Mouse (Mus musculus) lung, embryonic 15.5 days (tissue): ENCODE measurements around the gene Plekha7. TPM values are rescaled to one million over a fixed set of nuclear protein-coding genes. Genes with fewer than 3 reads are reported as not detected.
A peak's percentile ranks its signal among the peaks of the same experiment; 100 is the strongest.
"Not testable (repeated sequence)": the region's sequence is repeated elsewhere in the genome, so short reads cannot be mapped to it uniquely, and the experiment has no call there.

ENCODE experiments used
- ATAC-seq: fragments of 200-750 bp; cut with Nextera tagmentation; 2 replicates; pipeline ENCODE4 v1.8.0; 2017; ENCODE audit warnings: moderate number of reproducible peaks, borderline replicate concordance; ENCODE audit not compliant: low FRiP score, low TSS enrichment; ENCODE audit errors: extremely low read depth
- H3K27ac ChIP-seq: fragments of 300-500 bp; sonication (generic); 2 replicates; pipeline ENCODE4 v1.5.1; 2015; ENCODE audit warnings: moderate library complexity, mild to moderate bottlenecking, inconsistent platforms
- H3K27me3 ChIP-seq: fragments of 300-500 bp; sonication (generic); 2 replicates; pipeline ENCODE4 v1.6.1; 2015; ENCODE audit warnings: inconsistent platforms
- H3K36me3 ChIP-seq: fragments of 300-500 bp; sonication (generic); 2 replicates; pipeline ENCODE4 v1.6.1; 2015; ENCODE audit warnings: inconsistent platforms
- H3K4me1 ChIP-seq: fragments of 300-500 bp; sonication (generic); 2 replicates; pipeline ENCODE4 v1.6.1; 2015; ENCODE audit warnings: inconsistent platforms
- H3K4me2 ChIP-seq: fragments of 300-500 bp; sonication (generic); 2 replicates; pipeline ENCODE4 v1.6.1; 2015; ENCODE audit warnings: inconsistent platforms, mild to moderate bottlenecking, moderate library complexity
- H3K4me3 ChIP-seq: fragments of 300-500 bp; sonication (generic); 2 replicates; pipeline ENCODE4 v1.5.1; 2015; ENCODE audit warnings: mild to moderate bottlenecking, inconsistent platforms
- H3K9ac ChIP-seq: fragments of 300-500 bp; sonication (generic); 2 replicates; pipeline ENCODE4 v1.6.1; 2015; ENCODE audit warnings: inconsistent platforms
- H3K9me3 ChIP-seq: fragments of 300-500 bp; sonication (generic); 2 replicates; pipeline ENCODE4 v1.6.1; 2016; ENCODE audit warnings: inconsistent platforms
- WGBS: fragments of 180-500 bp; shearing (Covaris S2); methylation state at CpG from one replicate; pipeline ENCODE4 v1.1.7; 2015; 5-methylcytosine and 5-hydroxymethylcytosine counted together
- polyA plus RNA-seq: library from polyadenylated mRNA; unstranded; fragments of >200 nt; fragmentation: Nextera tagmentation; extraction: Ambion mirVana; gene quantifications from 2 replicates; pipeline ENCODE4 v1.2.1, GENCODE M21; 2015

Plekha7 gene
- polyA plus RNA-seq, 1 experiment from 2014 or later = 15.1 TPM

- Histone ChIP-seq H3K4me1 (no peaks in the 10 kb centered on the region), H3K4me2 (no peak overlapping the region), H3K27me3 (no peaks in the 10 kb centered on the region), H3K4me3 (no peak overlapping the region), H3K9me3 (no peaks in the 10 kb centered on the region), H3K9ac (no peak overlapping the region), H3K36me3 (no peaks in the 10 kb centered on the region), H3K27ac (no peak overlapping the region)
- WGBS = 50% methylated on average over 1 of the region's 1 CpGs
- ATAC-seq = no peak
These were observed 188.8 kb downstream of the Plekha7 start for GRCm38 (mm10) chr7:116119306-116119857.

- WGBS = 70% methylated on average over 2 of the region's 2 CpGs
- Histone ChIP-seq H3K4me2 (no peak overlapping the region), H3K9ac (no peak overlapping the region), H3K36me3 (no peaks in the 10 kb centered on the region), H3K9me3 (no peaks in the 10 kb centered on the region), H3K4me3 (no peak overlapping the region), H3K4me1 (no peaks in the 10 kb centered on the region), H3K27ac (no peak overlapping the region), H3K27me3 (no peaks in the 10 kb centered on the region)
- no peak for ATAC-seq
These were observed 192.2 kb downstream of the Plekha7 start for GRCm38 (mm10) chr7:116115991-116116390.

GRCm38 (mm10) chr7:116115216-116115930 lies 192.8 kb downstream of the Plekha7 start:
- no peak for ATAC-seq
- H3K4me2 ChIP-seq = no peak overlapping the region
- H3K27ac ChIP-seq = no peak overlapping the region

GRCm38 (mm10) chr7:116111546-116111945 lies 196.6 kb downstream of the Plekha7 start:
- Histone ChIP-seq H3K27ac (no peak overlapping the region), H3K4me1 (no peaks in the 10 kb centered on the region), H3K4me2 (no peak overlapping the region), H3K27me3 (no peaks in the 10 kb centered on the region), H3K9me3 (no peaks in the 10 kb centered on the region), H3K4me3 (no peak overlapping the region), H3K36me3 (peaks cover 5% of the 10 kb centered on the region; the same call in 1 of the 2 replicates), H3K9ac (no peak overlapping the region)
- 80% methylated on average over 6 of the region's 6 CpGs for WGBS
- no peak for ATAC-seq

More at GRCm38 (mm10) chr7:116115216-116115930, 192.8 kb downstream of the Plekha7 start:
- no peak overlapping the region for H3K9ac ChIP-seq
- no peaks in the 10 kb centered on the region for H3K9me3 ChIP-seq
- H3K4me3 ChIP-seq = no peak overlapping the region
- H3K36me3 ChIP-seq = no peaks in the 10 kb centered on the region
- 64% methylated on average over 12 of the region's 12 CpGs for WGBS
- H3K27me3 ChIP-seq = no peaks in the 10 kb centered on the region
- H3K4me1 ChIP-seq = no peaks in the 10 kb centered on the region

- H3K4me1 ChIP-seq = no peaks in the 10 kb centered on the region
- whole genome bisulfite sequencing = 59% methylated on average over 3 of the region's 3 CpGs
- ATAC-seq = no peak
These were observed 197.5 kb downstream of the Plekha7 start for GRCm38 (mm10) chr7:116110661-116111060.

GRCm38 (mm10) chr7:116103091-116103490 lies 205.1 kb downstream of the Plekha7 start:
- no peak overlapping the region for H3K27ac ChIP-seq
- 95% methylated on average over 9 of the region's 9 CpGs for WGBS
- no peak overlapping the region for H3K4me2 ChIP-seq
- no peaks in the 10 kb centered on the region for H3K27me3 ChIP-seq
- no peak overlapping the region for H3K9ac ChIP-seq
- H3K4me3 ChIP-seq = no peak overlapping the region
- ATAC-seq = no peak
- peaks cover 47% of the 10 kb centered on the region for H3K36me3 ChIP-seq
- no peaks in the 10 kb centered on the region for H3K9me3 ChIP-seq
- no peaks in the 10 kb centered on the region for H3K4me1 ChIP-seq

More at GRCm38 (mm10) chr7:116110661-116111060, 197.5 kb downstream of the Plekha7 start:
- peaks cover 9% of the 10 kb centered on the region; the same call in 1 of the 2 replicates for H3K36me3 ChIP-seq
- H3K27me3 ChIP-seq = no peaks in the 10 kb centered on the region
- no peak overlapping the region for H3K9ac ChIP-seq
- no peak overlapping the region for H3K4me2 ChIP-seq
- no peak overlapping the region for H3K27ac ChIP-seq
- H3K4me3 ChIP-seq = no peak overlapping the region
- no peaks in the 10 kb centered on the region for H3K9me3 ChIP-seq

GRCm38 (mm10) chr7:116099952-116100528 lies 208.1 kb downstream of the Plekha7 start:
- peaks cover 31% of the 10 kb centered on the region for H3K36me3 ChIP-seq

GRCm38 (mm10) chr7:116093466-116093850 lies 214.7 kb downstream of the Plekha7 start:
- H3K4me3 ChIP-seq = peak overlapping the region; percentile 62
- H3K9me3 ChIP-seq = no peaks in the 10 kb centered on the region
- under 1% methylated on average over 19 of the region's 19 CpGs for WGBS
- H3K4me2 ChIP-seq = peak overlapping the region; percentile 64
- H3K27ac ChIP-seq = peak overlapping the region; percentile 88
- H3K4me1 ChIP-seq = peaks cover 21% of the 10 kb centered on the region
- peak; percentile 86 for ATAC-seq
- H3K36me3 ChIP-seq = no peaks in the 10 kb centered on the region
- peak overlapping the region; percentile 79 for H3K9ac ChIP-seq
- H3K27me3 ChIP-seq = no peaks in the 10 kb centered on the region

More at GRCm38 (mm10) chr7:116099952-116100528, 208.1 kb downstream of the Plekha7 start:
- Histone ChIP-seq H3K27ac (no peak overlapping the region), H3K9ac (no peak overlapping the region), H3K27me3 (no peaks in the 10 kb centered on the region), H3K4me1 (peaks cover 8% of the 10 kb centered on the region; the same call in 1 of the 2 replicates), H3K9me3 (no peaks in the 10 kb centered on the region), H3K4me3 (no peak overlapping the region), H3K4me2 (no peak overlapping the region)
- ATAC-seq = no peak
- WGBS = 89% methylated on average over 7 of the region's 7 CpGs

GRCm38 (mm10) chr7:116092710-116093465 lies 215.3 kb downstream of the Plekha7 start:
- peak; percentile 100 for ATAC-seq
- WGBS = under 1% methylated on average over 38 of the region's 38 CpGs
- peak overlapping the region; percentile 64 for H3K4me2 ChIP-seq

GRCm38 (mm10) chr7:116084366-116084765 lies 223.8 kb downstream of the Plekha7 start, which contains the start of gene Gm4353:
Gene Gm4353 (minus strand): TSS chr7:116084635.
- H3K27ac ChIP-seq, H3K27me3 ChIP-seq, H3K9ac ChIP-seq, ATAC-seq, H3K4me2 ChIP-seq, H3K36me3 ChIP-seq, H3K4me1 ChIP-seq, H3K4me3 ChIP-seq, H3K9me3 ChIP-seq: not testable (repeated sequence)
- 96% methylated on average over 11 of the region's 11 CpGs for WGBS

More at GRCm38 (mm10) chr7:116092710-116093465, 215.3 kb downstream of the Plekha7 start:
- Histone ChIP-seq H3K36me3 (no peaks in the 10 kb centered on the region), H3K4me1 (peaks cover 21% of the 10 kb centered on the region), H3K4me3 (peak overlapping the region; percentile 62), H3K27ac (peak overlapping the region; percentile 88), H3K27me3 (no peaks in the 10 kb centered on the region), H3K9me3 (no peaks in the 10 kb centered on the region), H3K9ac (peak overlapping the region; percentile 79)
